Mouse (Mus musculus) stomach, postnatal 0 days (tissue): Measurements from ENCODE around the gene Ptprk.

ENCODE experiments used
- CTCF ChIP-seq: IDR thresholded peaks from 2 replicates; pipeline ENCODE4 v1.5.1; 2016; ENCODE audit warnings: antibody characterized with exemption, low read depth, mild to moderate bottlenecking, moderate library complexity
- EP300 ChIP-seq: optimal IDR thresholded peaks from 2 replicates; pipeline ENCODE3; 2016; ENCODE audit warnings: antibody characterized with exemption

- TF ChIP-seq EP300 = no peak
- TF ChIP-seq CTCF = peak; percentile 32
These were observed 477.4 kb downstream of the Ptprk start for GRCm38 (mm10) chr10:28552068-28552467.
